Mouse (Mus musculus): ENCODE results near the gene 4930558K02Rik.

- TF ChIP-seq POLR2A (IDR thresholded peaks at IDR 0.05; ENCODE audit: low read depth, low read length): no peak
- no peak for TF ChIP-seq CTCF (conservative IDR thresholded peaks at IDR 0.05 in 1 of 2, IDR thresholded peaks at IDR 0.05 in 1 of 2; ENCODE audit: low read depth in 2 of 2, low read length in 2 of 2)
- no peak for TF ChIP-seq MAZ (IDR thresholded peaks at IDR 0.05; ENCODE audit: low read depth, low read length)
- no peak; the same call in 1 of the 2 replicates for TF ChIP-seq EP300 (IDR thresholded peaks at IDR 0.05; ENCODE audit: low read length)
Observed at GRCm38 (mm10) chr1:161909074-161909473, 70.4 kb downstream of the 4930558K02Rik start.
